Mouse (Mus musculus): ENCODE measurements around the gene Limch1.

DNA sequence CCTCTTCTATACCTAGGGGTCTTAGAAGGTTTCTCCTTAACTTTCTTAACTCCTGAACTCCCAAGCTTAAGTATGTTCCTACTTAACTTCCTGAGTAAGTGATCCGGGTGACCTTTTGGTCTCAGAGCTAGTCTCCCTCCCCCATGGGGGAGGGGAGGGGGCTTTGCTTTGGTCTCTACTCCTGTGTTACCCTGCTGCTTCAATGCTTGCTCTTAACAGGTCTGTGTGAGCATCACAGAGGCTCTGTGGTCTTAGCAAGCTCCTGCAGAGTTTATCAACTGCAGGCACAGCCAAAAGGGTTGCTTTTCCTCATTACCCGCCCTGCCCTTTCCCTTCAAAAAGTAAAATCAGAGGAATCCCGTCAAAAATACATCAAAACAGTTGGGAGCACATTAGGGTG lies 250.5 kb downstream of the Limch1 start:
- TF ChIP-seq CTCF (IDR thresholded peaks at IDR 0.05; ENCODE audit: low read depth) (no peak), EP300 (IDR thresholded peaks at IDR 0.05; ENCODE audit: low read depth) (no peak)

Data from liver, embryonic 14.5 days (tissue).